Comparison of ENCODE assay signal across 7 mouse cellular contexts in genomic region chr9:65541126-65542068, GRCm38 (mm10). TPM values are rescaled to one million over a fixed set of nuclear protein-coding genes. Genes with fewer than 3 reads are reported as not detected.
DNase-seq lines count a peak whose midpoint lies in the region; ATAC-seq lines count a peak whose summit lies in the region.

No protein-coding gene starts in this region.

- peak; percentile 65 for ATAC-seq in granulocyte monocyte progenitor cell, adult 5-6 weeks (replicated peaks; ENCODE audit: poor library complexity, severe bottlenecking)
- ATAC-seq in megakaryocyte progenitor cell, adult 5-6 weeks (replicated peaks; ENCODE audit: poor library complexity) = peak; percentile 69

- DNase-seq in right cerebral cortex, adult 2 months (ENCODE audit: low spot score in 2 of 2) = peak; percentile 22 to 31
- DNase-seq in right cerebral cortex, postnatal 4 days = no peak
- DNase-seq in adrenal gland, adult 18-20 months (ENCODE audit: low spot score in 2 of 2) = peak; percentile 57 to 65
- DNase-seq in kidney, postnatal 25 days = peak; percentile 43 to 50
- DNase-seq in yolk sac, embryonic 10.5 days (ENCODE audit: low spot score) = peak; percentile 33

RNA-seq across cellular contexts. Expression of gene Ankdd1a, which starts 21.4 kb away (rescaled TPM):
- 1 to 10 TPM in 1 of 2 experiments, under 1 TPM in 1; 0.35 to 1.6 TPM for total RNA-seq in adrenal gland, adult 18-20 months (2021)
- total RNA-seq in granulocyte monocyte progenitor cell, adult 5-6 weeks (2014; fragmentation: Nextera tagmentation) = not detected in 2 replicates
- not detected in 2 replicates for total RNA-seq in granulocyte monocyte progenitor cell, adult 5-6 weeks (2017)
- total RNA-seq in megakaryocyte progenitor cell, adult 5-6 weeks (2015) = not detected in 2 replicates
- not detected in 2 replicates for total RNA-seq in megakaryocyte progenitor cell, adult 5-6 weeks (2017)

RNA-seq across cellular contexts. Expression of gene Plekho2, which starts 38.4 kb away (rescaled TPM):
- total RNA-seq in adrenal gland, adult 18-20 months (2021) = 10 to 100 TPM; 44.9 to 52.5 TPM
- 15.4 and 20.2 TPM in 2 replicates for total RNA-seq in granulocyte monocyte progenitor cell, adult 5-6 weeks (2014; fragmentation: Nextera tagmentation)
- total RNA-seq in granulocyte monocyte progenitor cell, adult 5-6 weeks (2017) = 7.1 and 12.6 TPM in 2 replicates
- 17.9 and 19.0 TPM in 2 replicates for total RNA-seq in megakaryocyte progenitor cell, adult 5-6 weeks (2015)
- total RNA-seq in megakaryocyte progenitor cell, adult 5-6 weeks (2017) = 12.8 and 15.3 TPM in 2 replicates

RNA-seq across cellular contexts. Expression of gene Pif1, which starts 45.6 kb away (rescaled TPM):
- not detected for total RNA-seq in adrenal gland, adult 18-20 months (2021)
- 5.3 and 5.4 TPM in 2 replicates for total RNA-seq in granulocyte monocyte progenitor cell, adult 5-6 weeks (2014; fragmentation: Nextera tagmentation)
- 8.7 and 13.2 TPM in 2 replicates for total RNA-seq in granulocyte monocyte progenitor cell, adult 5-6 weeks (2017)
- 8.1 and 8.4 TPM in 2 replicates for total RNA-seq in megakaryocyte progenitor cell, adult 5-6 weeks (2015)
- 12.0 and 14.5 TPM in 2 replicates for total RNA-seq in megakaryocyte progenitor cell, adult 5-6 weeks (2017)

Comparison
In these comparisons a context has a peak if more than half of its experiments do, and no peak if none do; other contexts are left out.
1. RNA of gene Pif1, which starts 45.6 kb away (total RNA-seq): 8.1 to 14.5 TPM in megakaryocyte progenitor cell, adult 5-6 weeks and 5.3 to 13.2 TPM in granulocyte monocyte progenitor cell, adult 5-6 weeks; not detected in adrenal gland, adult 18-20 months; every median in the first group is over 4 times any median in the second.